Mouse (Mus musculus) intestine, postnatal 0 days (tissue): Measurements from ENCODE around the gene Arhgap24. TPM values are rescaled to one million over a fixed set of nuclear protein-coding genes. Genes with fewer than 3 reads are reported as not detected.

Source experiments
- ATAC-seq: fragments of 200-750 bp; cut with Nextera tagmentation; 2 replicates; pipeline ENCODE4 v1.8.0; 2017; ENCODE audit warnings: mild to moderate bottlenecking, moderate TSS enrichment, moderate library complexity
- H3K27ac ChIP-seq: fragments of 300-500 bp; sonication (generic); 2 replicates; pipeline ENCODE4 v1.5.1; 2014; ENCODE audit warnings: mild to moderate bottlenecking, low read depth, low read length, moderate library complexity
- H3K27me3 ChIP-seq: fragments of 300-500 bp; sonication (generic); replicated peaks from 2 replicates; pipeline ENCODE4 v1.6.1; 2014; ENCODE audit warnings: low read length, mixed read lengths; ENCODE audit not compliant: control insufficient read depth, insufficient read depth
- H3K36me3 ChIP-seq: fragments of 300-500 bp; sonication (generic); 2 replicates; pipeline ENCODE4 v1.6.1; 2014; ENCODE audit warnings: mild to moderate bottlenecking, moderate library complexity; ENCODE audit not compliant: control insufficient read depth, insufficient read depth
- H3K4me1 ChIP-seq: fragments of 300-500 bp; sonication (generic); replicated peaks from 2 replicates; pipeline ENCODE4 v1.6.1; 2014; ENCODE audit warnings: antibody characterized with exemption, low read length, mixed read lengths; ENCODE audit not compliant: control insufficient read depth, insufficient read depth
- H3K4me2 ChIP-seq: fragments of 300-500 bp; sonication (generic); replicated peaks from 2 replicates; pipeline ENCODE4 v1.6.1; 2014; ENCODE audit warnings: low read depth, mild to moderate bottlenecking, moderate library complexity
- H3K4me3 ChIP-seq: fragments of 300-500 bp; sonication (generic); 2 replicates; pipeline ENCODE4 v1.5.1; 2014; ENCODE audit warnings: low read depth, low read length
- H3K9ac ChIP-seq: fragments of 300-500 bp; sonication (generic); 2 replicates; pipeline ENCODE4 v1.6.1; 2014; ENCODE audit warnings: mild to moderate bottlenecking, low read depth, low read length
- H3K9me3 ChIP-seq: fragments of 300-500 bp; sonication (generic); 2 replicates; pipeline ENCODE4 v1.6.1; 2016; ENCODE audit warnings: mixed run types; ENCODE audit not compliant: control insufficient read depth
- CTCF ChIP-seq: sonication (generic); IDR thresholded peaks from 2 replicates; pipeline ENCODE4 v1.5.1; 2016; ENCODE audit warnings: low read depth, mild to moderate bottlenecking, control low read depth, antibody characterized with exemption, moderate library complexity
- WGBS: fragments of 180-500 bp; shearing (Covaris S2); extraction: QIAGEN DNeasy Blood & Tissue Kit; methylation state at CpG from one replicate; pipeline ENCODE4 v1.1.7; 2014; 5-methylcytosine and 5-hydroxymethylcytosine counted together
- polyA plus RNA-seq: library from polyadenylated mRNA; unstranded; fragments of >200 nt; fragmentation: Nextera tagmentation; extraction: Ambion mirVana; gene quantifications from 2 replicates; pipeline ENCODE4 v1.2.1, GENCODE M21; 2015

Arhgap24 gene
- polyA plus RNA-seq, 1 experiment from 2014 or later = 7.6 TPM

DNA sequence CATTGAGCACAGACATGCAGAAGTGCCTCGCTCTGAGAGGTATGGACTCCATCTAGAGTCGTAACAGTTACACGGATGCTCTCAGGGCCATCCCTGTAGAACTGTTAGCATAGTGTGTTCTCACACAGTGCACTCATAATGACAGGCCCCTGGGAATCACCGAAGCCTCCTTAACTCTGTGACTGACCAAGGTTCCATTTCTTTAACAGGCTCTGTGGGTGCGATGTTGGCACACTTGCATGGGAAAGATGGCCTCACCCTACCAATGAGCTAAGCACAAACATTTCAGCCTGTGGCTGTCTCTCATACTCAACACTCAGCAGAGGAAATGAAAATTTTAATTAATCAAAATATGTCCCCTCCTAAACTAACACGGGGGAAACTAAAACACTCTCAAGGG, 134.1 kb downstream of the Arhgap24 start:
- H3K27ac ChIP-seq = no peak overlapping the region
- TF ChIP-seq CTCF = no peak
- H3K27me3 ChIP-seq = no peaks in the 10 kb centered on the region
- no peak overlapping the region for H3K4me3 ChIP-seq
- no peak overlapping the region for H3K4me2 ChIP-seq
- no peak overlapping the region for H3K9ac ChIP-seq
- WGBS = 92% methylated on average over 6 of the region's 6 CpGs
- no peaks in the 10 kb centered on the region for H3K9me3 ChIP-seq
- no peaks in the 10 kb centered on the region for H3K36me3 ChIP-seq
- H3K4me1 ChIP-seq = no peaks in the 10 kb centered on the region
- ATAC-seq = no peak

DNA sequence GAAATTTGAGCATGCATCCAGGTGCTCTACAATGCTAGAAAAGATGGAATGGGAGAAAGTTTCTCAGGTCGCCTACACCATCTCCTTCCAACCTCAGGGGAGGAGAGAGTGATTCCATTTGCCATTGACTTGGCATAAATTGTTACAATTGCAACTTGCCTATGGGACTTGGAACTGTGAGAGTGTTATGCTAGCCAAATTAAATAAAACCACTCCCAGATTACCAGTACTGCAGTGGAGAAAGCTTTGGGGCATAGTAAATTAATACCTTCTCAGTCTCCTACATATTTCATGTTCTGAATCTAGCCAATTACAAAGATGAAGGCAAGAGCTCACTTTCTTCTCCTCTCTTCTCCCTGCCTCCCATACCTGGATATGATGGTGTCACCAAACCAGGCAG, 139.8 kb downstream of the Arhgap24 start:
- no peaks in the 10 kb centered on the region for H3K9me3 ChIP-seq
- no peak for TF ChIP-seq CTCF

DNA sequence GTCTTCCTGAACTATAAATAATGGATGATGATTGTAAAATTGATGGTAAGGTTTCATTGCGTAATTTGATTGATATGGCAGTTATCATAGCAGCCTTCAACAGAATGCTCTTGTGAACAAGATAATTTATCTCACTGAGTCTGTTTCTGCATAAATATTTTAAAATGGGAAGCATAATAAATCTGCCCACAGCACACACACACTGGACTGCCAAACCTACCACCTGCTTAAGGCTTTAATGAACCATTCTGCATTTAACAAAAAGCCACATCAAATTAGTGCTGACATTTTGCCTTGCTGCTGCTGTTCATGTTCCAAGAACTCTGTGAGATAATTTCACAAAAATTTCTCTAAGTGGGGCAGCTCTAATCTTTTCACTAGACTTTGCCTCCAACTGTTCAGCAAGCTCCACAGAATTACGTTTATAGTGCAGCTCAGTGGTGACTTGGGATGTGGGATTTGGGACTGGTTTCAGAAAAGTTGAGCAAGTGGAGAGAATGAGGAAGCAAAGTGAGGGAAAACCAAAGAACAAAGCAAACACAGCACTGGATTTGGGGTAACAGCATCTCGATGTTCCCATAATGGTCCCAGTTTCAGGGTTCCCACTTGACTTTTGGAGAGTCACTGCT, 142.7 kb downstream of the Arhgap24 start:
- H3K4me3 ChIP-seq = no peak overlapping the region
- 77% methylated on average over 3 of the region's 3 CpGs for WGBS
- H3K27me3 ChIP-seq = no peaks in the 10 kb centered on the region
- no peak overlapping the region for H3K4me2 ChIP-seq
- TF ChIP-seq CTCF = no peak
- H3K4me1 ChIP-seq = no peaks in the 10 kb centered on the region
- no peaks in the 10 kb centered on the region for H3K9me3 ChIP-seq
- no peak for ATAC-seq
- no peaks in the 10 kb centered on the region for H3K36me3 ChIP-seq
- no peak overlapping the region for H3K9ac ChIP-seq
- no peak overlapping the region for H3K27ac ChIP-seq

More for the DNA sequence above, 139.8 kb downstream of the Arhgap24 start:
- Histone ChIP-seq H3K4me2 (no peak overlapping the region), H3K9ac (no peak overlapping the region), H3K27ac (no peak overlapping the region), H3K4me1 (no peaks in the 10 kb centered on the region), H3K36me3 (no peaks in the 10 kb centered on the region), H3K27me3 (no peaks in the 10 kb centered on the region), H3K4me3 (no peak overlapping the region)
- WGBS = 90% methylated on average over 1 of the region's 1 CpGs
- ATAC-seq = no peak

DNA sequence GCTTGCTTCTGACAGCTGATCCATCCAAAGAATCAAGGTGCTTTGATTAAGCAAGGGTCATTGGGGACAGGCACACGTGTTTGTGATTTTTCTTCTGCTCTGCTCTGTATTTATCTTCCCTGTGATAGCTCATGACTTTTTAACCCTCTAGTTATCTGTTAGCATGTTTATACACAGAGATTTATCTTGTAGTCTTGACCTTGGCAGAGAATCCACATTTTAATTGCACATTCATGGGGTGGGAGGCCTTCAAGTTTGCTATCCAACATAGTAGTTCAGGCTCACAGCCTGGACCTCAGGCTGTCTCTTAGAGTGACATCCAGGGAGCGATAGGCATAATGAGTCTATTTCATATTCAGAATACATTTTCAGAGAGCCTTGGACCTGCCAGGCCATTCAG, 145.5 kb downstream of the Arhgap24 start:
- H3K36me3 ChIP-seq = no peaks in the 10 kb centered on the region
- no peak for ATAC-seq
- 31% methylated on average over 2 of the region's 2 CpGs for WGBS

DNA sequence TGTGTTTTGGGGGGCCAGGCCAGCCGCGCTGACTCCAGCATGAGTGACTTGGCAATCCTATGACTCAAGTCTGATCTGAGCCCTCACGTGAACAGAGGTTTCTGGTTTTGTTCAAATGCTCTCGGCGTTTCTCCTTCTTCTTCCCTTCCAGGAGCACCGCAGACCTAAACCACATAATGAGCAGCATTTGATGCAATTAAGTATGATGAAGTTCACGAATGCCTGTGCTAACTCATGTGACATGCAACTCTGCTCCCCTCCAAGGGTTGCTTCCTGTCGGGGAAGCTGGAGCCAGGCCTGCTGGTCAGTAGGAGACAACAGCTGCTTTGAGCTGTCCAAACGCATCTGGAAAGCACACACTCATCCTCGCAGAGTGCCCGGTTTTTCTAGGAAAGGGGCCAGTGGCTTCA, 148.2 kb downstream of the Arhgap24 start:
- no peaks in the 10 kb centered on the region for H3K36me3 ChIP-seq

More for the DNA sequence above, 145.5 kb downstream of the Arhgap24 start:
- no peak overlapping the region for H3K27ac ChIP-seq
- TF ChIP-seq CTCF = no peak
- H3K9ac ChIP-seq = no peak overlapping the region
- no peaks in the 10 kb centered on the region for H3K27me3 ChIP-seq
- no peak overlapping the region for H3K4me3 ChIP-seq
- H3K9me3 ChIP-seq = no peaks in the 10 kb centered on the region
- H3K4me1 ChIP-seq = no peaks in the 10 kb centered on the region
- no peak overlapping the region for H3K4me2 ChIP-seq

DNA sequence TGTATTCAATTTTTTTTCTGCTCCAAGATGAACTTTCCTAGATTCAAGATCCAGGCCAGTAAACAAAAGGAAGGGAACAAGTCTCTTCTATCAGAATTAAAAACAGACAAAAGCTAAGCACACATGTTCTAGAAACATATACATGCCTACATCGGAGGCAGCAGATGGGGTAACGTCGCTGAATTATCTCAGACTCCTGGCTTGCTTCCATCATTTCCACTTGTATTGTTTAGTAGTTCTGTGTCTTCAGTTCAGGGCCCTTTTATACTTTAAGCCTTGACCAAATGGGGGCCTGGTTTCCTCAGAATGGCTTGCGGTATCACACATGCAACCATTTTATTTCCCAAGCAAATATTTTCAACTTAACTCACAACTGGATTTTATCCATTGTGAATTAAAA, 154.4 kb downstream of the Arhgap24 start:
- ATAC-seq = no peak
- no peaks in the 10 kb centered on the region for H3K36me3 ChIP-seq
- WGBS = 61% methylated on average over 4 of the region's 4 CpGs

More for the DNA sequence above, 148.2 kb downstream of the Arhgap24 start:
- Histone ChIP-seq H3K9me3 (no peaks in the 10 kb centered on the region), H3K4me2 (no peak overlapping the region), H3K27ac (no peak overlapping the region), H3K4me1 (no peaks in the 10 kb centered on the region), H3K9ac (no peak overlapping the region), H3K27me3 (no peaks in the 10 kb centered on the region), H3K4me3 (no peak overlapping the region)
- no peak for TF ChIP-seq CTCF
- no peak for ATAC-seq
- WGBS = 62% methylated on average over 11 of the region's 11 CpGs

More for the DNA sequence above, 154.4 kb downstream of the Arhgap24 start:
- no peaks in the 10 kb centered on the region for H3K27me3 ChIP-seq
- H3K9me3 ChIP-seq = no peaks in the 10 kb centered on the region
- no peaks in the 10 kb centered on the region for H3K4me1 ChIP-seq
- no peak for TF ChIP-seq CTCF
- H3K9ac ChIP-seq = no peak overlapping the region
- no peak overlapping the region for H3K27ac ChIP-seq
- no peak overlapping the region for H3K4me2 ChIP-seq
- H3K4me3 ChIP-seq = no peak overlapping the region
